ENCODE assay signal across 37 mouse cellular contexts in the genomic region with DNA sequence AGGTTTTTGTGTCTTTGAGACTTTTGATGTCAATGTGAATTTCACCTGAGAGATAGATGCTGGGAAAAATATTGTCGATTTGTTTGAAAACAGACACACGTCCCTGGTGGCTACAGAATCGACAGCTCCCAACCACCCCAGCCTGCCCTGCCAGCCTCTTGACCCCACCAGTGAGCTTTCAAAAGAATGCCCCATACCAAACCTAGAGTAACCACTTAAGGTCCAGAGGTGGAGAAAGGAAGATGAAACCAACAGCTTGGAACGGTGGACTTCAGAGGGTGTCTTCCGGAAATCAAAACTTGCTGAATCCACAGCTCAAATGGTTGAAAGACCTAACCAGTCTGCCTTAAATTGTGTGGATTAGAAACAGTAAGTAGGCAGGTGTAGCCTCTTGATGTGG. TPM values are rescaled to one million over a fixed set of nuclear protein-coding genes. Genes with fewer than 3 reads are reported as not detected.
"Had no signal": no experiment of that assay in that cellular context is flagged by ENCODE, and none has a peak within 500 bp of the region (broad histone marks: within the 10 kb centered on the region; RNA-seq: fewer than 3 reads in every experiment).

No protein-coding gene starts in this region.

- H3K27ac ChIP-seq: forebrain, embryonic 15.5 days; heart, embryonic 10.5 days; hindbrain, embryonic 13.5 days; hindbrain, embryonic 15.5 days; hindbrain, postnatal 0 days; kidney, postnatal 0 days; limb, embryonic 13.5 days; limb, embryonic 15.5 days; liver, embryonic 12.5 days; liver, embryonic 14.5 days had no signal

- H3K36me3 ChIP-seq: forebrain, embryonic 15.5 days; heart, embryonic 10.5 days; heart, embryonic 12.5 days; hindbrain, embryonic 13.5 days; hindbrain, embryonic 15.5 days; limb, embryonic 13.5 days; limb, embryonic 15.5 days; liver, embryonic 12.5 days had no signal

- ATAC-seq: forebrain, embryonic 15.5 days; forebrain, postnatal 0 days; hindbrain, postnatal 0 days; liver, embryonic 12.5 days had no signal

- H3K9ac ChIP-seq: forebrain, embryonic 15.5 days; forebrain, postnatal 0 days; heart, embryonic 12.5 days; hindbrain, embryonic 13.5 days; hindbrain, embryonic 15.5 days; limb, embryonic 13.5 days; limb, embryonic 15.5 days; liver, embryonic 12.5 days; liver, embryonic 14.5 days had no signal

- H3K27me3 ChIP-seq: forebrain, embryonic 15.5 days; heart, embryonic 12.5 days; hindbrain, embryonic 13.5 days; hindbrain, embryonic 15.5 days; limb, embryonic 13.5 days; limb, embryonic 15.5 days; liver, embryonic 12.5 days had no signal

- H3K9me3 ChIP-seq: forebrain, embryonic 15.5 days; heart, embryonic 10.5 days; heart, embryonic 12.5 days; hindbrain, embryonic 13.5 days; hindbrain, embryonic 15.5 days; limb, embryonic 15.5 days; liver, embryonic 12.5 days had no signal

- H3K4me2 ChIP-seq: forebrain, embryonic 15.5 days; heart, embryonic 12.5 days; hindbrain, embryonic 13.5 days; hindbrain, embryonic 15.5 days; limb, embryonic 13.5 days; limb, embryonic 15.5 days; liver, embryonic 12.5 days had no signal

- H3K4me1 ChIP-seq: forebrain, embryonic 15.5 days; heart, embryonic 10.5 days; heart, embryonic 12.5 days; hindbrain, embryonic 13.5 days; hindbrain, embryonic 15.5 days; limb, embryonic 13.5 days; limb, embryonic 15.5 days; liver, embryonic 12.5 days had no signal

- DNase-seq: forebrain, postnatal 0 days; gastrocnemius, postnatal 14 days; gastrocnemius, postnatal 36 days; heart, adult 18-20 months; heart, postnatal 10 days; heart, postnatal 36 days; kidney, adult 18-20 months; layer of hippocampus, adult 9-11 months; layer of hippocampus, postnatal 36 days; left cerebral cortex, postnatal 4 days; lung, adult 18-20 months had no signal

- H3K4me3 ChIP-seq: forebrain, embryonic 15.5 days; heart, embryonic 10.5 days; heart, embryonic 12.5 days; hindbrain, embryonic 13.5 days; hindbrain, embryonic 15.5 days; limb, embryonic 13.5 days; limb, embryonic 15.5 days; liver, embryonic 12.5 days had no signal

RNA-seq across cellular contexts. Expression of a gene that starts 24.3 kb away (rescaled TPM):
- total RNA-seq: gastrocnemius, adult 18-20 months; gastrocnemius, adult 8-10 months; gastrocnemius, postnatal 14 days; gastrocnemius, postnatal 36 days; heart, adult 18-20 months; heart, adult 8-10 months; heart, postnatal 10 days; heart, postnatal 36 days; hematopoietic stem cell, adult 5-6 weeks; liver, adult 2 months had no signal
- polyA plus RNA-seq: hindbrain, embryonic 11.5 days had no signal

RNA-seq across cellular contexts. Expression of a gene that starts 28.0 kb away (rescaled TPM):
- total RNA-seq: forebrain, postnatal 0 days; gastrocnemius, adult 18-20 months; gastrocnemius, adult 8-10 months; gastrocnemius, postnatal 14 days; gastrocnemius, postnatal 36 days; heart, adult 18-20 months; heart, adult 8-10 months; heart, postnatal 10 days; heart, postnatal 36 days; hematopoietic stem cell, adult 5-6 weeks; layer of hippocampus, adult 8-10 months; layer of hippocampus, postnatal 36 days; liver, adult 2 months had no signal
- polyA plus RNA-seq: forebrain, embryonic 15.5 days; forebrain, postnatal 0 days; gonadal fat pad, adult 2 months; heart, embryonic 10.5 days; heart, embryonic 12.5 days; heart, embryonic 14.5 days; heart, embryonic 16.5 days; hindbrain, embryonic 11.5 days; hindbrain, embryonic 13.5 days; hindbrain, embryonic 15.5 days; intestine, embryonic 14.5 days; kidney, postnatal 0 days; large intestine, adult 2 months; limb, embryonic 11.5 days; limb, embryonic 13.5 days; limb, embryonic 15.5 days; liver, adult 2 months; liver, embryonic 12.5 days; liver, embryonic 14.5 days; liver, embryonic 16.5 days had no signal

RNA-seq across cellular contexts. Expression of a gene that starts 44.2 kb away (rescaled TPM):
- total RNA-seq: forebrain, postnatal 0 days; gastrocnemius, adult 18-20 months; gastrocnemius, adult 8-10 months; gastrocnemius, postnatal 14 days; gastrocnemius, postnatal 36 days; heart, adult 18-20 months; heart, adult 8-10 months; heart, postnatal 10 days; heart, postnatal 36 days; hematopoietic stem cell, adult 5-6 weeks; left cerebral cortex, adult 18-20 months; liver, adult 2 months had no signal
- polyA plus RNA-seq: forebrain, embryonic 15.5 days; gonadal fat pad, adult 2 months; heart, embryonic 10.5 days; heart, embryonic 12.5 days; heart, embryonic 14.5 days; heart, embryonic 16.5 days; hindbrain, embryonic 11.5 days; hindbrain, embryonic 13.5 days; intestine, embryonic 14.5 days; kidney, postnatal 0 days; large intestine, adult 2 months; limb, embryonic 11.5 days; limb, embryonic 13.5 days; limb, embryonic 15.5 days; liver, adult 2 months; liver, embryonic 12.5 days; liver, embryonic 14.5 days; liver, embryonic 16.5 days had no signal
